Mouse (Mus musculus): ENCODE results near the gene Myl6b. TPM values are rescaled to one million over a fixed set of nuclear protein-coding genes. Genes with fewer than 3 reads are reported as not detected.

Gene Myl6b
- polyA plus RNA-seq, 1 experiment from 2014 or later = 5.4 TPM

DNA sequence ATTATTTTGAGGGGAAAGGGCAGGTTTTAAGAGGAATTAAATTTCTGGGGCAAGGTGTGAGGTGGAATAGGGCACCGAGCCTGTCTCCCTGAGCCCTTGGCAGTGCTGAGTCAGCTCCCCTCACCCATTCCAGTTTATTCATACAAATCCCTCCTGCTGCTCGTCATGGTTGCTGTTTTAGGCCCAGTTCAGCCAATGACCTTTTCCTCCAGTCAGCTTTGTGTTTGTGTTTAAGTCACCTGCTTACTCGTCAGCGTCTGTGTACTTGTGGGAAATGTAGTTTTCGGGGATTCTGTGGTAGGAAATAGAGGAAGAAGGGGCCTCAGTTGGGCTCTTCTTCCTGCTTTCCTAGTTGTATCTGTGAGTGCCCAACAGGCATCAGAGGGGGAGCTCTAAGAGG lies 9.1 kb downstream of the Myl6b start:
- Histone ChIP-seq H3K36me3 (ENCODE audit: control insufficient read depth, insufficient read depth, low read length) (peaks cover 38% of the 10 kb centered on the region), H3K4me2 (peak overlapping the region; percentile 87; the same call in 1 of the 2 replicates), H3K27ac (ENCODE audit: low read depth, low read length) (peak overlapping the region; percentile 97), H3K4me1 (ENCODE audit: control insufficient read depth, insufficient read depth, low read length) (peaks cover 28% of the 10 kb centered on the region), H3K9me3 (replicated peaks; ENCODE audit: control insufficient read depth, low read length) (no peaks in the 10 kb centered on the region), H3K9ac (ENCODE audit: low read depth, low read length) (peak overlapping the region; percentile 59), H3K4me3 (ENCODE audit: low read depth, low read length) (no peak overlapping the region; the same call in 1 of the 2 replicates), H3K27me3 (ENCODE audit: control insufficient read depth, insufficient read depth, low read length) (no peaks in the 10 kb centered on the region)
- no peak for ATAC-seq (replicated peaks; ENCODE audit: insufficient number of reproducible peaks, low FRiP score, low TSS enrichment)
- WGBS (ENCODE audit: insufficient replicate concordance) = 60% methylated on average over 5 of the region's 5 CpGs

DNA sequence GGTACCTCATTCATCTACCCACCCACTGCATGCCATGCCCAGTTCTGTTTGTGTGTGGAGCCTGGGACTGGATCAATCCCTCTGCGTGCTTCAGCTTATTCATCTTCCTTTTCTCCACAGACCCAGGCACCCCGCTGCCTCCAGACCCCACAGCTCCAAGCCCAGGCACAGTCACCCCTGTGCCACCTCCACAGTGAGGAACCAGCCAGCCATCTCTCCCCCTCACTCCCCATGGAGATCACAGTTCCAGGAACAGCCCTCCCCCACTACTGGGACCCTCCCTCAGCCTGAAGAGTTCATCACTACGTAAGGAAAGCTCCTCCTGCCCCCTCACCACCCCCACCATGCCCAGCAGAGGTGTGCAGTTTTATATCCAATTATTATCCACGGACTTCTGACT lies 9.7 kb downstream of the Myl6b start:
- Histone ChIP-seq H3K4me3 (ENCODE audit: low read depth, low read length) (no peak overlapping the region), H3K9me3 (replicated peaks; ENCODE audit: control insufficient read depth, low read length) (no peaks in the 10 kb centered on the region), H3K36me3 (ENCODE audit: control insufficient read depth, insufficient read depth, low read length) (peaks cover 44% of the 10 kb centered on the region), H3K4me2 (no peak overlapping the region), H3K9ac (ENCODE audit: low read depth, low read length) (no peak overlapping the region), H3K27me3 (ENCODE audit: control insufficient read depth, insufficient read depth, low read length) (no peaks in the 10 kb centered on the region), H3K4me1 (ENCODE audit: control insufficient read depth, insufficient read depth, low read length) (peaks cover 28% of the 10 kb centered on the region), H3K27ac (ENCODE audit: low read depth, low read length) (peak overlapping the region; percentile 97; the same call in 1 of the 2 replicates)
- WGBS (ENCODE audit: insufficient replicate concordance) = 83% methylated on average over 4 of the region's 4 CpGs
- ATAC-seq (replicated peaks; ENCODE audit: insufficient number of reproducible peaks, low FRiP score, low TSS enrichment) = no peak

DNA sequence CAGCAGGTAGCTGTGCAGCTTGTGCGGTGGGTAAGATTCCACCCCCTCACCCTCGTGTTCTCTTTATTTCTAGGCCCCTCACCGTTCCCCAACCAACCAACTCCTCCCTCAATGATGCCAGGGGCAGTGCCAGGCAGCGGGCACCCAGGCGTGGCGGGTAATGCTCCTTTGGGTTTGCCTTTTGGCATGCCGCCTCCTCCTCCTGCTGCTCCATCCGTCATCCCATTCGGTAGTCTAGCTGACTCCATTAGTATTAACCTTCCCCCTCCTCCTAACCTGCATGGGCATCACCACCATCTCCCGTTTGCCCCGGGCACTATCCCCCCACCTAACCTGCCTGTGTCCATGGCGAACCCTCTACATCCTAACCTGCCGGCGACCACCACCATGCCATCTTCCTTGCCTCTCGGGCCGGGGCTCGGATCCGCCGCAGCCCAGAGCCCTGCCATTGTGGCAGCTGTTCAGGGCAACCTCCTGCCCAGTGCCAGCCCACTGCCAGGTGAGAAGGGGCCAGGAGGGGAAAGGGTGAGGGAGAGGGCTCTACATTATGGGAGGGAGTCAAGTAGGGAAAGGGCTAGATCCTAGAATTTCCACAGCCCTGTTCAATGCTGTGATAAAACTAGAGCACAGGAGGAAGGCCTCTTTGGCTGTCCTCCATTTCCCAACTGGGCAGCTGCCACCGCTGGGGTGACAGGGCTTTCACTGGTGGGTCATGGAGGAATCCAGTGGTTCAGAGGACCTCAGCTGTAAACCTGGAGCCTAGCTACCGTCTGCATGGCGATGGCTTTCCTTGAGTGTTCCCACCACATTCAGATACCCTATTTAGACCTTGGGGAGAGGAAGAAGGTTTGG lies 10.4 kb downstream of the Myl6b start:
- no peak overlapping the region for H3K9ac ChIP-seq (ENCODE audit: low read depth, low read length)
- WGBS (ENCODE audit: insufficient replicate concordance) = 89% methylated on average over 22 of the region's 22 CpGs
- H3K4me2 ChIP-seq = no peak overlapping the region
- peaks cover 28% of the 10 kb centered on the region for H3K4me1 ChIP-seq (ENCODE audit: control insufficient read depth, insufficient read depth, low read length)
- ATAC-seq (replicated peaks; ENCODE audit: insufficient number of reproducible peaks, low FRiP score, low TSS enrichment) = no peak
- H3K9me3 ChIP-seq (replicated peaks; ENCODE audit: control insufficient read depth, low read length) = no peaks in the 10 kb centered on the region
- peaks cover 50% of the 10 kb centered on the region for H3K36me3 ChIP-seq (ENCODE audit: control insufficient read depth, insufficient read depth, low read length)
- H3K4me3 ChIP-seq (ENCODE audit: low read depth, low read length) = no peak overlapping the region
- no peak overlapping the region for H3K27ac ChIP-seq (ENCODE audit: low read depth, low read length)
- no peaks in the 10 kb centered on the region for H3K27me3 ChIP-seq (ENCODE audit: control insufficient read depth, insufficient read depth, low read length)

DNA sequence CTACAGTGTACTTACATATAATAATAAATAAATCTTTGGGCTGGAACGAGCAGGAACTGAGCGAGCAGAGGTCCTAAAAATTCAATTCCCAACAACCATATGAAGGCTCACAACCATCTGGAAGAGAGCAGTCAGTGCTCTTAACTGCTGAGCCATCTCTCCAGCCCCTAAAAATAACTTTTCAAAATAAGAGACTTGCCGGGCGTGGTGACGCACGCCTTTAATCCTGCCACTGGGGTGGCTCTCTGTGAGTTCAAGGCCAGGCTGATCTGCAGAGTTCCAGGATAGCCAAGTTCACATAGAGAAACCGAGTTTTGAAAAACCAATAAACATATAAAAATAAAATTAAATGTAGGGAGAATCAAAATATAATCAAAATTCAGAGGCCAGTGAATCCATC lies 12.1 kb downstream of the Myl6b start:
- no peak overlapping the region for H3K27ac ChIP-seq (ENCODE audit: low read depth, low read length)
- ATAC-seq (replicated peaks; ENCODE audit: insufficient number of reproducible peaks, low FRiP score, low TSS enrichment) = no peak
- no peak overlapping the region for H3K4me2 ChIP-seq
- peaks cover 19% of the 10 kb centered on the region for H3K4me1 ChIP-seq (ENCODE audit: control insufficient read depth, insufficient read depth, low read length)
- WGBS (ENCODE audit: insufficient replicate concordance) = 77% methylated on average over 7 of the region's 7 CpGs
- no peaks in the 10 kb centered on the region for H3K9me3 ChIP-seq (replicated peaks; ENCODE audit: control insufficient read depth, low read length)
- H3K36me3 ChIP-seq (ENCODE audit: control insufficient read depth, insufficient read depth, low read length) = peaks cover 65% of the 10 kb centered on the region
- H3K4me3 ChIP-seq (ENCODE audit: low read depth, low read length) = no peak overlapping the region
- H3K9ac ChIP-seq (ENCODE audit: low read depth, low read length) = no peak overlapping the region
- no peaks in the 10 kb centered on the region for H3K27me3 ChIP-seq (ENCODE audit: control insufficient read depth, insufficient read depth, low read length)

DNA sequence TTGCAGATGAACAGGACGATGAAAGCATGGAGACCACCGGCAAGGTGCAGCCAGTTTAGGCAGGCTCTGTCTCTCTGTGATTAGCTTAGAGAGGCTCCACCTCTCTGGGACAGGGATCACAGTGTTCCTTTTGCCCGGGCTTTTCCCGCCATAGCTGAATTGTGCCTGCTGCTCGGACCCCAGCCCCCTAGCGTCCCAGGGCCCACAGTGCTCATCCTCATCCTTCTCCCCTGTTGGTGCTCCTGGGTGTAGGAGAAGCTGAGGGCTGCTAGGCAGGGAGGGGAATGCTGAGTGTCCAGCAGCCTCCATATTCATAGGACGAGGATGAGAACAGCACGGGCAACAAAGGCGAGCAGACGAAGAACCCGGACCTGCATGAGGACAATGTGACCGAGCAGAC lies 24.1 kb downstream of the Myl6b start:
- H3K4me3 ChIP-seq (ENCODE audit: low read depth, low read length) = no peak overlapping the region
- no peak for ATAC-seq (replicated peaks; ENCODE audit: insufficient number of reproducible peaks, low FRiP score, low TSS enrichment)
- no peak overlapping the region for H3K9ac ChIP-seq (ENCODE audit: low read depth, low read length)
- no peak overlapping the region for H3K27ac ChIP-seq (ENCODE audit: low read depth, low read length)
- no peaks in the 10 kb centered on the region for H3K9me3 ChIP-seq (replicated peaks; ENCODE audit: control insufficient read depth, low read length)
- 79% methylated on average over 12 of the region's 12 CpGs for WGBS (ENCODE audit: insufficient replicate concordance)
- no peaks in the 10 kb centered on the region for H3K27me3 ChIP-seq (ENCODE audit: control insufficient read depth, insufficient read depth, low read length)
- H3K4me1 ChIP-seq (ENCODE audit: control insufficient read depth, insufficient read depth, low read length) = no peaks in the 10 kb centered on the region
- H3K4me2 ChIP-seq = no peak overlapping the region
- H3K36me3 ChIP-seq (ENCODE audit: control insufficient read depth, insufficient read depth, low read length) = peaks cover 44% of the 10 kb centered on the region

DNA sequence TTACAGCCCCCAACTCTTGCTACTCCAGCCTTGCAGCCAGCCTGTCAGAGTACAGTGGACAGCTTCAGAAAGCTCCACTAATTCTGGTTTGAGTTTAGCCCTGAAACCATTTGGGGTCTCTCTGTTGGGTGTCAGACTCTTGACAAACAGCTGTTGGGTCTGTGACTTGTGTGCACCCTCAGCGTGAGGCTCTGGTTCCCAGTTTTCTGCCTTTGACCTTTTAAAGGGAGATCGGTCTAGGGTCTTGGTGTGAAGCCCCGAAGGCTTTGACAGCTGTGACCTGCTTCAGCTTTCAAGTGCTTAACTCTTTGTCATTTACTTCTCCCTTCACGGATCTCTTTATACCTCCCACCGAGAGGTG lies 38.2 kb downstream of the Myl6b start:
- no peaks in the 10 kb centered on the region for H3K27me3 ChIP-seq (ENCODE audit: control insufficient read depth, insufficient read depth, low read length)
- H3K9me3 ChIP-seq (replicated peaks; ENCODE audit: control insufficient read depth, low read length) = no peaks in the 10 kb centered on the region
- 12% methylated on average over 5 of the region's 5 CpGs for WGBS (ENCODE audit: insufficient replicate concordance)
- peak overlapping the region; percentile 100 for H3K4me3 ChIP-seq (ENCODE audit: low read depth, low read length)
- H3K9ac ChIP-seq (ENCODE audit: low read depth, low read length) = peak overlapping the region; percentile 96
- peaks cover 22% of the 10 kb centered on the region for H3K36me3 ChIP-seq (ENCODE audit: control insufficient read depth, insufficient read depth, low read length)
- ATAC-seq (replicated peaks; ENCODE audit: insufficient number of reproducible peaks, low FRiP score, low TSS enrichment) = no peak
- H3K4me1 ChIP-seq (ENCODE audit: control insufficient read depth, insufficient read depth, low read length) = peaks cover 10% of the 10 kb centered on the region
- H3K27ac ChIP-seq (ENCODE audit: low read depth, low read length) = no peak overlapping the region
- H3K4me2 ChIP-seq = peak overlapping the region; percentile 78

DNA sequence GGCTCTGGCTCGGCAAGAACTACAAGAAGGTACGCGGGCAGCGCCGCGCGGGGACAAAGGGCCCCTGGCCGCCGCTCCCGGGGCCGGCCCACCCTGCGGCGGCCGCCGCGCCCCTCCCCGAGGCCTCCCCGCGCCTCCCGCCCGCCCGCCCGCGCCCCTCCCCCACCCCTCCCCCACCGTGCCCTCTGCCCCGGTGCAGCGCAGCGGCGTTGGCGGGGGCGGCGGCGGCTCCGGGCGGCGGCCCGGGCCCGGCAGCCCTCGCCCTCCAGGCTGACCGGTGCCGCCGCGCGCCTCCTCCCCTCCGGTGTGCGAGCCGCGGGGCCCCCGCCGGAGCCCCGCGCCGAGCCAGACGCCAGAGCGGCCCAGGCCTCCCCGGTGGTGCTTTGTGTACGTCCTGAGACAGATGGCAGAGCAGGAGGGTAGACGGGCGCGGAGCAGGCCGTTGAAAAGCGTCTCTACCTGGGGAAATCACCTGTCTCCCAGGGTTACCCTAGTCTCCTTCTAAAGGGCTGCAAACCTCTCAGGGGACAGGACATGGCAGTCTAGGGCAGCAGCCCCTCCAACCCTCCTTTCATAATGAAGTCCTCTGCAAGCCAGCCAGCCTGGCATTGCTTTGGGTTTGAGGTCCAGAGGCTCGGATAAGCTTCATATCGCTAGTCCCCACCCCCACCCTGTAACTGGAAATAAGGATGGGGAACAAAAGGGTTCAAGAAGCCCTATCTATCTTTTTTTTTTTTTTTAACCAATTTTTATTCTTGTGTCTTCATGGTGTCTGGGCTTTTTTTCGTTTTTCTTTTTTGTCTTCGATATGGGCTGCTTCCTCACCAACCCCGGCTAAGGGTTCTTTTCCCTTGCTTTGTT lies 38.8 kb downstream of the Myl6b start:
- H3K9me3 ChIP-seq (replicated peaks; ENCODE audit: control insufficient read depth, low read length) = no peaks in the 10 kb centered on the region
- H3K36me3 ChIP-seq (ENCODE audit: control insufficient read depth, insufficient read depth, low read length) = peaks cover 20% of the 10 kb centered on the region
- H3K4me3 ChIP-seq (ENCODE audit: low read depth, low read length) = peak overlapping the region; percentile 100
- 2% methylated on average over 16 of the region's 67 CpGs for WGBS (ENCODE audit: insufficient replicate concordance)
- H3K27ac ChIP-seq (ENCODE audit: low read depth, low read length) = peak overlapping the region; percentile 96
- ATAC-seq (replicated peaks; ENCODE audit: insufficient number of reproducible peaks, low FRiP score, low TSS enrichment) = peak; percentile 61
- H3K9ac ChIP-seq (ENCODE audit: low read depth, low read length) = peak overlapping the region; percentile 96
- H3K27me3 ChIP-seq (ENCODE audit: control insufficient read depth, insufficient read depth, low read length) = no peaks in the 10 kb centered on the region
- H3K4me1 ChIP-seq (ENCODE audit: control insufficient read depth, insufficient read depth, low read length) = peaks cover 10% of the 10 kb centered on the region
- peak overlapping the region; percentile 78 for H3K4me2 ChIP-seq

DNA sequence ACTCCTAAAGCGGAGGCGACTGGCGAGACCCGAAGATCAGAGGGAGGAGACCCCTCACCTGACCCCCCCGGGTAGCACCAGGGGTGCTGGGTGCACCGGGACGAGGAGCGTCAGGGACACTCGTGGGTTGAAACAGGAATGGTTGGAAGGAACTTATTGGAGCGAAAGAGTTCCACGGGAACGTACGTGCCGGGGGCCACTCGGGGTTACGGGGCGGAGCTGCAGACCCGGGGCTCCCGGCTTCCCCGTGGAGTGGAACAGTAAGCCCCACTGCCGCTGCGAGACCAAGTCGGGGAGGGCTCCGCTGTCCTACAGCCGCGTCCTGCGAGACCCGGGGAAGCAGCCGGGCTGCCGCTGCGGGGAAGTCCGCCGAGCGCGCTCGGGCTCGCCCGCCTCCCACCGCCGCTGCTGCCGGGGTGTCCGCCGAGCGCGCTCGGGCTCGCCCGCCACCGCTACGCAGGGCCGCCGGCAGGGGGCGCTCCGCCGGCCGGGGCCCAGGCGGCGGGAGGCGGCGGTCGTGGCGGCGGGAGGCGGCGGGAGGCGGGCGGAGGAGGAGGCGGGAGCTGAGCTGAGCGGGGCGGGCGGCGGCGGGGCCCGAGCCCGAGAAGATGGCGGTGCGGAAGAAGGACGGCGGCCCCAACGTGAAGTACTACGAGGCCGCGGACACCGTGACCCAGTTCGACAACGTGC lies 39.6 kb downstream of the Myl6b start, which contains the start of gene Smarcc2:
TSS of gene Smarcc2 (plus strand) at position 530 of the 690 bp plus-strand sequence.
- Histone ChIP-seq H3K36me3 (ENCODE audit: control insufficient read depth, insufficient read depth, low read length) (peaks cover 12% of the 10 kb centered on the region), H3K4me1 (ENCODE audit: control insufficient read depth, insufficient read depth, low read length) (peaks cover 10% of the 10 kb centered on the region), H3K9ac (ENCODE audit: low read depth, low read length) (peak within 1 kb of the TSS; percentile 96), H3K9me3 (replicated peaks; ENCODE audit: control insufficient read depth, low read length) (no peaks in the 10 kb centered on the region), H3K27me3 (ENCODE audit: control insufficient read depth, insufficient read depth, low read length) (no peaks in the 10 kb centered on the region), H3K27ac (ENCODE audit: low read depth, low read length) (peak within 1 kb of the TSS; percentile 96), H3K4me2 (peak within 1 kb of the TSS; percentile 78), H3K4me3 (ENCODE audit: low read depth, low read length) (peak within 1 kb of the TSS; percentile 100)
- peak; percentile 84 for ATAC-seq (replicated peaks; ENCODE audit: insufficient number of reproducible peaks, low FRiP score, low TSS enrichment)
- WGBS (ENCODE audit: insufficient replicate concordance) = under 1% methylated on average over 81 of the region's 86 CpGs
